Mouse (Mus musculus) spleen, embryonic (tissue): ENCODE data around the gene Cts6.
"Not testable (repeated sequence)": the region's sequence is repeated elsewhere in the genome, so short reads cannot be mapped to it uniquely, and the experiment has no call there.

ENCODE experiments used
- CTCF ChIA-PET: fragments of 350-600 bp; sonication (Branson Sonifier 250); formaldehyde crosslinking; loops from one replicate; lab custom pipeline; 2022; lab: Charles Lee

Cts6 gene

GRCm38 (mm10) chr13:61203310-61203709, at the start of gene Cts6:
TSS of gene Cts6 (minus strand) at chr13:61203410.
- CTCF ChIA-PET, result no interaction called here

GRCm38 (mm10) chr13:61241076-61241947, 38.1 kb upstream of the Cts6 start:
- CTCF ChIA-PET, result no interaction called here

GRCm38 (mm10) chr13:61185151-61185933, 17.9 kb downstream of the Cts6 start:
- CTCF ChIA-PET, result not testable (repeated sequence)

- CTCF ChIA-PET, result no interaction called here
Observed at GRCm38 (mm10) chr13:61164622-61165021, 38.6 kb downstream of the Cts6 start.

GRCm38 (mm10) chr13:61164156-61164555, 39.1 kb downstream of the Cts6 start, which contains the start of gene Ctsr:
TSS of gene Ctsr (minus strand) at chr13:61164256.
- CTCF ChIA-PET, result no interaction called here
